Mouse (Mus musculus) bone marrow macrophage, adult 2 months (primary cell): Measurements from ENCODE around the gene Myh3. TPM values are rescaled to one million over a fixed set of nuclear protein-coding genes. Genes with fewer than 3 reads are reported as not detected.

Experiments used
- H3K27ac ChIP-seq: 2 replicates; pipeline ENCODE4 v1.5.1; 2012; ENCODE audit warnings: low read depth, low read length; ENCODE audit not compliant: insufficient read depth
- H3K4me1 ChIP-seq: 2 replicates; pipeline ENCODE4 v1.6.1; 2012; ENCODE audit warnings: low read length; ENCODE audit not compliant: control insufficient read depth, insufficient read depth
- H3K4me3 ChIP-seq: 2 replicates; pipeline ENCODE4 v1.5.1; 2012; ENCODE audit warnings: mild to moderate bottlenecking, low read length, moderate library complexity; ENCODE audit not compliant: insufficient read depth
- CTCF ChIP-seq: IDR thresholded peaks from 2 replicates; pipeline ENCODE4 v1.5.1; 2012; ENCODE audit warnings: low read depth, mild to moderate bottlenecking, low read length, moderate library complexity
- POLR2A ChIP-seq: IDR thresholded peaks from 2 replicates; pipeline ENCODE4 v1.6.1; 2012; ENCODE audit warnings: mild to moderate bottlenecking, low read depth, low read length, borderline replicate concordance
- polyA plus RNA-seq: library from polyadenylated mRNA; stranded (reverse); fragments of >200 nt; gene quantifications from 2 replicates; pipeline ENCODE4 v1.2.4, GENCODE M21; 2012; ENCODE audit not compliant: missing spikeins, insufficient read depth, insufficient read length

Myh3 gene
- polyA plus RNA-seq, 1 experiment = not detected

DNA sequence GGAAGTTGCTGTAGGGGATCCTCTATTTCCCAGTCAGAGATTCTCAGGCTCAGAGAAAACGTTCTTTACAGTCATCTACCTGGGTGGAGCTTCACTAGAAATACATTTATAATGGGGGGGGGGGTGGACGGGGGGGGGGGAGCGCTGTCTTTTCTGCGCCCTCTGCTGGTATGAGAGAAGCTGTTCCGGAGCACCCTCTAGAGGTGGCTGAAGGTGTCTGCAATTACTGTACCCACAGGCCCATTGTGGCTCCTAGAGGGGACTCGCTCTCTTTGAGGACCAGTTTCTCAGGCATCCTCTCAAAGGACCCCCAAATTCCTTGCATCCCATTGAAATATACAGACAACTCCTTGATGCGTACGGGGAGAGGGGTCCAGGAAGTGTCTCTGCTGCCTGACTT is 23.6 kb downstream of the Myh3 start:
- no peaks in the 10 kb centered on the region for H3K4me1 ChIP-seq
- TF ChIP-seq CTCF (peak; percentile 65), POLR2A (no peak)
- no peak overlapping the region for H3K27ac ChIP-seq
- no peak overlapping the region for H3K4me3 ChIP-seq

DNA sequence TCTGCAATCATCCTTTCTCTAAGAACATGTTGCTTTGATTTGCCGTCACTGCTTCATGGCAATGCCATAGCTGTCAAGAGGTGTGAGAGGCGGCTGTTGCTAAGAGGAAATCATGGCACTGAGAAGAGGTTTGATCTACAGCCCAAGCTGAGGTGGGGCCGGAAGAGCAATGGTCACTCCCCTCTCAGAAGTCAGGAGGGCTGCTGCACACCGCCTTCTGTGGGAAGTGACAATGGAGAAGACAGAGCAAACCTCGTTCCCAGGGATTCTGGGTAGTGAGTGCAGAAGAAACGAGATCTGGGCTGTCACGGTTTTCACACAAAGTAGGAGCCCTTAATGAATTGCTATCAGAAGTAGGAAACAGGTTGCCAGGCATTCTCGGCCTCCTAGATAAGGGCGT is 25.2 kb downstream of the Myh3 start:
- Histone ChIP-seq H3K27ac (no peak overlapping the region), H3K4me1 (no peaks in the 10 kb centered on the region), H3K4me3 (no peak overlapping the region)
- TF ChIP-seq CTCF = no peak
- TF ChIP-seq POLR2A = no peak

DNA sequence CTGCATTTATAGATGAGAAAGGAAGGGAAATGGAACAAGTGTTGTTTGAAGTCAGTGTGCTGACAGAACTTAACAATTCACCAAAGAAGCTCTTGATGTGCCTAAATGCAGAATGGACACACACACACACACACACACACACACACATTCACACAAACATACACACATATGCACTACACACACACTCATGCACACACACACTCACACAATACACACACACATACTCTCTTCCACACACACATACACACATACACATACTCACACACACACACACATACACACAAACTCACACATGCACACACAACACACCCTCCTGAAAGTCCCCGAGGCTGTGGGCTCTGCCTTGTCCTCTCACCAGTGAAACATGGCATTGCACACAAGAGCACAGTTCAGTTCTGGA is 26.1 kb downstream of the Myh3 start:
- TF ChIP-seq POLR2A = no peak
- TF ChIP-seq CTCF = no peak

DNA sequence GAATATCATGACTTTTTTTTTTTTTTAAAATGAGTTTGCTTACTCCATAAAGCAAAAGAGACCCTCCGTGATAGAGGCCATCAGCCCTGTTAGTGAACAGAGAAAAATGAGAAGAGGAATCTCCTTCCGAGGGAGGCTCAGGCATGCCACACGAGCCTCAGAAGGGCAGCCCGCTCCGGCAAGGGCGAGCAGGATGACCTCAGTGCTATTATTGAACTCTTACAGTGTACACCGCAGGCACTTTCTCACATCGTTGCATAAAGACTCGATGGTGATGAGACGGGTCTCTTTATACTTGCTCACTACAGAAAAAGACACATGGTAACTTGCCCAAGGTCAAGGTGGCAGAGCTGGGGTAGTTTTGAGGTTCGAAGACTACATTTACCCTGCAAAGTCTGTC is 26.6 kb downstream of the Myh3 start:
- TF ChIP-seq CTCF (no peak), POLR2A (no peak)
- Histone ChIP-seq H3K27ac (no peak overlapping the region), H3K4me1 (no peaks in the 10 kb centered on the region), H3K4me3 (no peak overlapping the region)

More for the DNA sequence above, 26.1 kb downstream of the Myh3 start:
- H3K27ac ChIP-seq = no peak overlapping the region
- no peaks in the 10 kb centered on the region for H3K4me1 ChIP-seq
- H3K4me3 ChIP-seq = no peak overlapping the region

DNA sequence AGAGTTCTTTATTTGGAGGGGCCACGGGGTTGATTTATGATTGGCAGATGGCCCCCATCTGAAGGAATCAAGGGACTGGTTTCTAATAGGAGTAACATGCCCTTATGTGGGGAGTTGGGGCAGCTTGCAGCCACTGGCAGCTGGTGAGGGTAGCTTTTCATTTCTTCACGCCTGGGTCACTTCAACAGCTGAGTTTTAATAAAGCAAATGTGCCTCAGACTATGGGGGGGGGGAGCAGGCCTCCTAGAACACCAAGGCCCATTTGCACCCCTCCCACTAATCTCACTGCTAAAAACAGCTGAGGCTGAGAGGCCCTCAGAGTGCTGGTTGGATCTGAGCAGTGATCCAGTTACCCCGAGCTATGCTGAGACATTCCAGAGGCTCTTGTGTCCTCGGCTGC is 27.6 kb downstream of the Myh3 start:
- TF ChIP-seq POLR2A = no peak
- TF ChIP-seq CTCF = no peak
- Histone ChIP-seq H3K27ac (no peak overlapping the region), H3K4me1 (no peaks in the 10 kb centered on the region), H3K4me3 (no peak overlapping the region)

DNA sequence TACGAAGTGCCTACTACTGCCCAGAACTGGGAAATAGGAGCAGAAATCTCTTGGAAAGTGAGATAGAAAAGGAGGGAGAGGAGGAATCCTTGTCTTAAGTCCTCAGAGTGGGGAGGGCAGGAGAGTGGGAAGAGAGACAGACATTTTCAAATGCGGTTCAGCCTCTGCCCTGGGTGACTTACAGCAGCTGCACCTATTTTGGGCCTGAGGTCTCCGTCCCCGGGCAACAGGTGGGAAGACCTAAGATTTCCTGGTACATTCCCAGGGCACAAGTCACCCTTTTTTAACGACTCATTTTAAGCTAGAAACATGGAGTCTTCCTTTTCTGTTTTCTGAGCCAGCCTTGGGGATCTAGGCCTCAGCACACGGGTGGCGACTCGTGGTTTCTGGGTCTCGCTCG is 28.9 kb downstream of the Myh3 start:
- Histone ChIP-seq H3K4me3 (no peak overlapping the region), H3K27ac (no peak overlapping the region), H3K4me1 (no peaks in the 10 kb centered on the region)
- no peak for TF ChIP-seq CTCF

DNA sequence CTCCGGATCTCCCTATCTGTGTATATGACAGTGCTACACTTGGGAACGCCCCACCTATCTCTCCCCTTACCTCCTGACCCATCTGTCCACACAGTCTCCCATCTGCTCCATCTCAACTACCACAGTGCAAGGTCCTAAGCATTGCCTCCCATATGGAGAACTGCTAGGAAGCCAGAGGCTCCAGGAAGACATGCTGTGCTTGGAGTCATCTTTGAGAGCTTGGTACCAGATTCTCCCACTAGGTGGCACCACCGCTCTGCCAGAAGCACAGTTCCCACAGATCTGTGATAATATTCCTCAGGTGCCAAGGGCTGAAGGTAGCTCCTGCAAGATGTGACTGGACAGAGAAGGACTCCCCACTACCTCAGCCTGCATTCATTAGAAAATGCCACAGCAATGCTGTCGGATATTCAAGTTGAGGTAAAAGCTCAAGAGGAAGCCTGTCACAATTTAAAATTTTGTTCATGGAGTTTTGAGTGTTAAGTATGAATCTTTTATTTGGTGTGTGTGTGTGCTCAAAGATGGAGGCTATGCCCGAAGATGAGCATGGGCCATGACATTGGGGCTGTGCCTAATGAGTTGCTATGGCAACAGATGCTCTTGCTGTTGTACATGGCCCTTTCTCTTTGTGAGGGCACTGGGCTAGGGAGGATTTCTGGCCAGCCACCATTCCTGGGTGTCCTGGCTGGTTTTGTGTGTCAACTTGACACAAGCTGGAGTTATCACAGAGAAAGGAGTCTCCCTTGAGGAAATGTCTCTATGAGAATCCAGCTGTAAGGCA is 32.3 kb downstream of the Myh3 start:
- no peak for TF ChIP-seq POLR2A
- TF ChIP-seq CTCF = peak; percentile 78
- Histone ChIP-seq H3K27ac (no peak overlapping the region), H3K4me3 (no peak overlapping the region), H3K4me1 (no peaks in the 10 kb centered on the region)

DNA sequence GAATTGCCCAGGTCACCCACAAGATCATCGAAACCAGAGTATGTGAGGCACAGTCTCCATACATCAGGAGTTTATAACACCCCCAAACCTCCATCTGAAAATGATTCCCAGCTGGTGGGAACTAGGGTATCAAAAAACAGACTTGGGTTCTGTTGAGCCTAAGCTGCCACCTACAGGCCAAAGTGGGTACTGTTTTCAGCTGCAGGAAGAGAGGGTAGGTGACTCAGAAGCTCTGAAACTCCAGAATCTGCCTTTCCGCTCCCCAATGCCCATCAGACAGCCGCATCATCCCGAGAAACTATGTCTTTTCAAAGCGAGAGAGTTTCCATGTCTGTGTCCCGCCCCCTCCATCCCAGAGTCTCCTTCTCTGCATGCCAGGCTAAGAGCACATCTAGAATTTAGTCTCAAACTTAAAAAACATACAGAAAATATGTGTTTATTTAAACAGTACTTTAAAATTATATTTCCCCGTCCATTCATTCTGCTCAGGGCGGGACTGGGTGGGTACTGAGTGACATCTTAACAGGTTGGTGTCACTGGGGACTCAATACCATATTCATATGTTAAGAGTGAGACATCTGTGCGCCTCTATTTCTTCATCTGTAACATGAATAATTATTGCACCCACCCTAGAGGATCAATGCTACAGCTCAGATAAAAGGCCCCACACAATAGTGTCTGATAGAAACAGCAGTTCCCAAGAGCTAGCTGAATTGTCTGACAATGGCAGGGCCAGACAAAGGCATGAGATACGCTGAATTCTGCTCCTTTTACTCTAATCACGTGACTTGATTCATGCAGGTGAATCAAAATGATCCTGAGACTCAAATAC is 34.1 kb downstream of the Myh3 start:
- no peak overlapping the region for H3K27ac ChIP-seq
- no peaks in the 10 kb centered on the region for H3K4me1 ChIP-seq
- TF ChIP-seq POLR2A (no peak), CTCF (peak; percentile 68)
- no peak overlapping the region for H3K4me3 ChIP-seq

DNA sequence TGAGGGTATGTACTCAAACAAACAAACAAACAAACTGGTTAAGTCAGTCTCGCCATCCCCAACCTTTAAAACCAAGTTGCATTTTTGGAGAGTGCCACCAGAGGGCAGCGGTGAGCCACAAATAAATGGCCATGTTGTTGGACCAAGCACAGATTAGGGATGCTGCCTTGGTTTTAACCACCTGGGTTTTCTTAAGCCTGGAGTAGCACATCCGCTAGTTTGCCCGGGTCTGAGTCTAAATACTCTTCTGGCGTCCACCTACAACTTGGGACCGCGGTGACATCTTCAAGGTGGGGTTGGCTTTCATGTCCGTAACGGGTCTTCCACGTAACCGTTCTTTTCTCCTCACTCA is 34.7 kb downstream of the Myh3 start:
- TF ChIP-seq POLR2A = no peak
- TF ChIP-seq CTCF = peak; percentile 54
- Histone ChIP-seq H3K4me3 (no peak overlapping the region), H3K27ac (no peak overlapping the region), H3K4me1 (no peaks in the 10 kb centered on the region)

DNA sequence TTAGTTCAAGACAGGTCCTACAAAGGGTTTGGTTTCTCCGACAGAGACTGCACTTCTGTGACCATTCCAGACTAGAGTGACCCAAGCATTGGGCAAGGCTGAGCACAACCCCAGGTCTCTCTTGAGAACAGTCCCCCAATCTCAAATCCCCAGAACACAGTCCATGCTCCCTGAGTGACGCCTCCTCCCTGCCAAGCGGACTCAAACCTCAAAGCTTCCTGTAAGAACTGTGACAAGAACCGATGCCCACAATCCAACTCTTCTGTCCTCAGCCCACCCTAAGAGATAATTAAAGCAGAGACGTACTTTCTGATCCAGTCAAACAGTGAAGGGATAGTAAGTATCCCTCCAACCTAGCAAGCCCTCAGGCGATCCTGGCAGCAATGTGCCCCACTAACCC is 35.3 kb downstream of the Myh3 start:
- Histone ChIP-seq H3K4me3 (no peak overlapping the region), H3K27ac (no peak overlapping the region), H3K4me1 (no peaks in the 10 kb centered on the region)
- no peak for TF ChIP-seq POLR2A
- TF ChIP-seq CTCF = no peak

DNA sequence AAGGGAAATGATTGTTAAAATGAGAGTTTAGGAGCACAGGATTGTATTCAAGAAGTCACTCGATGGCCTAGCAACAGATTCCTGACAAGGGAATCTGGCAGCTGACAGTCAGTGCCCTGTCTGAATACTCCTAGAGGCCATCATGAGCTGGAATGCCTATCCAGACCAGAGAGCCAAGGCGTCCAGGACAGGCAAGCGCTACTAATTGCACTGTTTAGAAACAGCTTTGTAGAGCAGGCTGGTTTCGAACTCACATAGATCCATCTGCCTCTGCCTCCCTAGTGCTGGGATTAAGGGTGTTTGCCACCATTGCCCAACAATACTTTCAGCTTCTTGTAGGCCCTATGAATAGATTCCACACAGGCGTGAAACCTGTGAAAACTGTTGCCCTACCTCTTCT is 36.2 kb downstream of the Myh3 start:
- TF ChIP-seq POLR2A = no peak
- no peak for TF ChIP-seq CTCF
- H3K27ac ChIP-seq = no peak overlapping the region
- H3K4me1 ChIP-seq = no peaks in the 10 kb centered on the region
- no peak overlapping the region for H3K4me3 ChIP-seq
